Mouse (Mus musculus) kidney, adult 11 months (tissue): ENCODE measurements around the gene Id3.

Experiments used
- DNase-seq: peaks from one replicate; pipeline ENCODE4 v3.0.0; 2022

Id3 gene

GRCm38 (mm10) chr4:136148342-136149044 lies 5.2 kb downstream of the Id3 start:
- DNase-seq = peak; percentile 81

GRCm38 (mm10) chr4:136149045-136149379 lies 5.7 kb downstream of the Id3 start:
- no peak for DNase-seq

GRCm38 (mm10) chr4:136149734-136150133 lies 6.4 kb downstream of the Id3 start:
- DNase-seq = no peak

- DNase-seq = no peak
Measured at GRCm38 (mm10) chr4:136150596-136150995, 7.3 kb downstream of the Id3 start.

GRCm38 (mm10) chr4:136152821-136153220 lies 9.5 kb downstream of the Id3 start:
- no peak for DNase-seq

GRCm38 (mm10) chr4:136154462-136154861 lies 11.2 kb downstream of the Id3 start:
- DNase-seq = no peak

- DNase-seq = no peak
Measured at GRCm38 (mm10) chr4:136158498-136158897, 15.2 kb downstream of the Id3 start.

- DNase-seq = peak; percentile 68
Measured at GRCm38 (mm10) chr4:136159802-136160397, 16.6 kb downstream of the Id3 start.

GRCm38 (mm10) chr4:136163448-136163847 lies 20.2 kb downstream of the Id3 start:
- DNase-seq = peak; percentile 75

GRCm38 (mm10) chr4:136164981-136165380 lies 21.7 kb downstream of the Id3 start:
- DNase-seq = no peak

GRCm38 (mm10) chr4:136167701-136168100 lies 24.4 kb downstream of the Id3 start:
- DNase-seq = no peak

- DNase-seq = no peak
Measured at GRCm38 (mm10) chr4:136170401-136170800, 27.1 kb downstream of the Id3 start.

GRCm38 (mm10) chr4:136171455-136171854 lies 28.2 kb downstream of the Id3 start:
- no peak for DNase-seq

GRCm38 (mm10) chr4:136172011-136172541 lies 28.8 kb downstream of the Id3 start, which contains the start of gene E2f2:
E2f2 (plus strand) TSS chr4:136172394.
- peak; percentile 59 for DNase-seq

- DNase-seq = peak; percentile 51
Measured at GRCm38 (mm10) chr4:136172542-136173209, 29.4 kb downstream of the Id3 start.

GRCm38 (mm10) chr4:136173210-136173715 lies 30.0 kb downstream of the Id3 start:
- DNase-seq = no peak

- no peak for DNase-seq
Measured at GRCm38 (mm10) chr4:136174216-136175193, 31.2 kb downstream of the Id3 start.

GRCm38 (mm10) chr4:136176022-136176552 lies 32.8 kb downstream of the Id3 start:
- DNase-seq = no peak

GRCm38 (mm10) chr4:136177244-136177611 lies 33.9 kb downstream of the Id3 start:
- peak; percentile 36 for DNase-seq

- DNase-seq = no peak
Measured at GRCm38 (mm10) chr4:136177612-136178474, 34.5 kb downstream of the Id3 start.

GRCm38 (mm10) chr4:136178475-136178921 lies 35.2 kb downstream of the Id3 start:
- no peak for DNase-seq
